Mouse (Mus musculus) G1E (cell line): ENCODE measurements around the gene Shank3.

Experiments
- CTCF ChIP-seq: IDR thresholded peaks from 2 replicates; pipeline ENCODE4 v1.5.1; 2012; ENCODE audit warnings: low read depth, low read length, inconsistent platforms, mixed read lengths
- TAL1 ChIP-seq: conservative IDR thresholded peaks from 2 replicates; pipeline ENCODE4 v1.6.1; 2012; ENCODE audit warnings: low read depth, low read length, inconsistent platforms, mixed read lengths

DNA sequence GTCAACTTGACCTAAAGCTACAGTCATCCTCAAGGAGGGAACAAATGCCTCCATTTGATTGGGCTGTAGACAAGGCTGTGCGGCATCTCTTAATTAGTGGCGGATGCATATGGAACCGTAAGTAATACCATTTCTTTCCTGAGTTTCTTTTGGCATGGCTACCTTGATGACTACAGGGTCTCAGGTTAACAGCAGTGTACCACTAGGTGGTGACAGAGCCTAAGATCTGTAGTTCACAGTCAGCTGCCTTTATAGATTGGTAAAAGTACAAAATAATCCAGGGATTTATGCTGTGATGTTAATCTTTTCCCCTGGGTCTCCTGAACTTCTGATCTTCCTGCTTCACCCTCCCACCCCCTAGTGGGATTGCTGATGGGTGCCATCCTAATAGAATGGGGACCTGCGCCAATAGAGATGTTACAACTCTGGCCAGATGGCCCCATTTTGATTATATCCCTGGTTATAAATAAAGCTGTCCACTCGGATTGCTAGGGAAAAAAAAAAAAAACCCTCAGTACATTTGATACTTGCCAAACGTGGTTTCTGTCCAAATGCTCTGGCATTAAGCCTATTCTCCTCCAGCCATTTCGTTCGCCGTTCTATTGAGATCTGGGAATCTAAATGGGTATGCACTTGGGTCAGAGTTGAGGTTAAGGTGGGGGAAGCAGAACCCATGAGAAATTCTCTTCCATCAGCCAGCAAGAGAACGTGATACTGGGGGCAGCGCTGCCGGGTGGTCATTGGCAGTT is 106.6 kb downstream of the Shank3 start:
- TF ChIP-seq TAL1 (no peak), CTCF (no peak)
